Mouse (Mus musculus) bone marrow, adult 2 months (tissue): ENCODE measurements at regions not wholly inside any gene's neighbourhood (a gene's known extent, or its start where the extent isn't known, plus 50 kb on each side); places are given as distances from the start of the nearest gene placed in this dataset.

Experiments
- H3K27ac ChIP-seq: fragments of 200-500 bp; 2 replicates; pipeline ENCODE4 v1.5.1; 2012; ENCODE audit warnings: low read depth, mild to moderate bottlenecking, control low read depth, inconsistent platforms, low read length; ENCODE audit not compliant: control insufficient read depth, poor library complexity, insufficient read depth
- H3K4me1 ChIP-seq: fragments of 200-500 bp; 2 replicates; pipeline ENCODE4 v1.6.1; 2011; ENCODE audit warnings: low read length; ENCODE audit not compliant: control insufficient read depth, insufficient read depth
- H3K4me3 ChIP-seq: fragments of 200-500 bp; replicated peaks from 2 replicates; pipeline ENCODE3; 2011; ENCODE audit warnings: mild to moderate bottlenecking, low read depth, low read length, control low read depth; ENCODE audit not compliant: control insufficient read depth
- CTCF ChIP-seq: fragments of 200-500 bp; IDR thresholded peaks from 2 replicates; pipeline ENCODE4 v1.5.1; 2011; ENCODE audit warnings: low read length, control low read depth; ENCODE audit not compliant: control insufficient read depth, insufficient read depth
- POLR2A ChIP-seq: fragments of 200-500 bp; IDR thresholded peaks from 2 replicates; pipeline ENCODE4 v1.6.1; 2011; ENCODE audit warnings: low read depth, mild to moderate bottlenecking, control low read depth, low read length, borderline replicate concordance; ENCODE audit not compliant: control insufficient read depth
- WGBS: fragments of 180-500 bp; shearing (Covaris S2); methylation state at CpG from one replicate; pipeline ENCODE4 v1.1.7; 2018; 5-methylcytosine and 5-hydroxymethylcytosine counted together

- TF ChIP-seq POLR2A (no peak), CTCF (no peak)
- Histone ChIP-seq H3K4me3 (no peak overlapping the region), H3K27ac (no peak overlapping the region), H3K4me1 (no peaks in the 10 kb centered on the region)
- 50% methylated on average over 5 of the region's 5 CpGs for whole genome bisulfite sequencing
Observed at GRCm38 (mm10) chr2:79078836-79079394, 176.3 kb upstream of the Itga4 start.

DNA sequence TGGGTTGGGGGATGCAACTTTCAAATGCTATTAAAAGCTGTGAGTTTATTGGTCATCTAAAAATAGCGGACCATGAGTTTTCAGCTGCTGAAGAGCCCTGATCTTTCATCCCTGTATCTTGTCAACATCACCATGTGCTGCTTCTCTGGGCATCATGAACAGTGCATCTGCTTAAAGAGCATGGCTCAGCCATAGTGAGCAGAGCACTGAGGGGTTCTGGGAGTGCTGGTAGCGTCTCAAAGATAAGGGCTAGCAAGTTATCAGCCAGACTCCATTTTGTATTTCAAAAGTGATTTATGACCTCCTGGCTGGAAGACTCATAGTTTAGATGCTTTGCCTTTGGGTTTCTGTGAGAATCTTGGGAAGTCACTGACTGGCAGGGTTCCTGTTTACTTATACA is 173.5 kb upstream of the Itga4 start:
- Histone ChIP-seq H3K4me1 (no peaks in the 10 kb centered on the region; the same call in 1 of the 2 replicates), H3K4me3 (no peak overlapping the region), H3K27ac (no peak overlapping the region)
- TF ChIP-seq POLR2A (no peak), CTCF (no peak)
- WGBS = 85% methylated on average over 2 of the region's 2 CpGs

- 81% methylated on average over 4 of the region's 4 CpGs for WGBS
- TF ChIP-seq POLR2A (no peak), CTCF (no peak)
- H3K4me3 ChIP-seq = no peak overlapping the region
- H3K4me1 ChIP-seq = peaks cover 2% of the 10 kb centered on the region; the same call in 1 of the 2 replicates
- H3K27ac ChIP-seq = no peak overlapping the region
Observed at GRCm38 (mm10) chr2:79086280-79086679, 168.9 kb upstream of the Itga4 start.

DNA sequence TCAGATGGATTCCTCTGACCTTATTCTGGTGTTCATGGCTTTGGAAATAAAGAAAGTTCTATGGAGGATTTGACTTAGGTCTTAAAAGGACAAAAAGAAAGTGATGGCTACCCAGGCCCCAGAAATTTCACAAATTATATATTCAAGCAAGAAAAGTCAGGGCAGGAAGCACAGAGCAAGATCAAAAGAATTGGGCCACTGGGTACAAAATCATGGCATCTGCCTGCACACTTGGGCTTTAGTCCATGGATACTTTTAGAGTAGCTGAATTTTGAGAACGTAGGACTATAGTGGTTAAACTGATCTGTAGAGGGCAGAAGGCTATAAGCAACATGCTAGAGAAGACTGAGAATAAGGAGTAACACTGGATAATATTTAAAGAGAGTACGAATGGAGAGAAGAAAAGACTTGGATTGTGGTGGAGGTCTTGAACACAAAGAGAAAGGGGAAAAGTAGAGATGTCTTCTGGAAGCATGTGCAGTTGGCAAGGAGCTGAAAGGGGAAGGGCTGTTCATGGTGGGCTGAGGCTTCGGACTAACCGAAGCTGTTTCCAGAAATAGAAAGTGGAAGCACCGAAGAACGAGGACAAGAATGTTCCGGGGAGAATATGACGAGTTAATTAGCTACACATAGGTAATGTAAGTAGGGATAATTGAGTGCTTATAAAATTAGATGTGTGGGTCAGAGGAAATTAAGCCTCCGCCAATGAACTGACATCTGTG is 168.2 kb upstream of the Itga4 start:
- Histone ChIP-seq H3K4me3 (peak overlapping the region; percentile 45), H3K4me1 (peaks cover 2% of the 10 kb centered on the region; the same call in 1 of the 2 replicates), H3K27ac (no peak overlapping the region)
- TF ChIP-seq POLR2A (no peak), CTCF (no peak)
- WGBS = 4% methylated on average over 9 of the region's 9 CpGs

- no peak for TF ChIP-seq POLR2A
- TF ChIP-seq CTCF = no peak
- no peak overlapping the region for H3K27ac ChIP-seq
- H3K4me3 ChIP-seq = peak overlapping the region; percentile 45
- peaks cover 2% of the 10 kb centered on the region; the same call in 1 of the 2 replicates for H3K4me1 ChIP-seq
- 55% methylated on average over 9 of the region's 9 CpGs for WGBS
Observed at GRCm38 (mm10) chr2:79087600-79088205, 167.5 kb upstream of the Itga4 start.

- TF ChIP-seq CTCF (no peak), POLR2A (no peak)
- WGBS = 95% methylated on average over 2 of the region's 2 CpGs
- Histone ChIP-seq H3K4me3 (no peak overlapping the region), H3K4me1 (peaks cover 2% of the 10 kb centered on the region; the same call in 1 of the 2 replicates), H3K27ac (no peak overlapping the region)
Observed at GRCm38 (mm10) chr2:79090273-79090672, 165.0 kb upstream of the Itga4 start.

DNA sequence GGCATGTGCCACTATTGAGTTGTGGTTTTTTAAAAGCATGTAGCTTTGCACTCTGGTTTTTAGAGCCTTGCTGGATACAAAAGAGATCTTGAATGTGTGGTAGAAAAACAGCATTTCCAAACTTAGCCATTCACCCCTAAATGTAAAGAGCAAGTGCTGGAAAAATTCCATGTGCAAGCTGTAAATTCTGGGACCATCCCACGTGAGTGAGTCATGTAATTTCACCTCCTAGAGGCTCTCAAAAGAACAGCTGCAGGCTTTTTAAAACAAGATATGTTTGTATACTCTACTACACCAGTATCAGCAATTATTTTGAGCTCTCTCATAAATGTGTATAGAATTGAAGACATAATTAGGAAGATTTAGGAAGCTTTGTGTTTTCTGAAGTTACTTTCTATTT is 160.9 kb upstream of the Itga4 start:
- 54% methylated on average over 1 of the region's 1 CpGs for WGBS
- no peak overlapping the region for H3K27ac ChIP-seq
- no peaks in the 10 kb centered on the region for H3K4me1 ChIP-seq
- H3K4me3 ChIP-seq = no peak overlapping the region
- no peak for TF ChIP-seq CTCF
- no peak for TF ChIP-seq POLR2A

- 84% methylated on average over 3 of the region's 3 CpGs for WGBS
- TF ChIP-seq POLR2A (no peak), CTCF (no peak)
- Histone ChIP-seq H3K27ac (no peak overlapping the region), H3K4me1 (no peaks in the 10 kb centered on the region; the same call in 1 of the 2 replicates), H3K4me3 (no peak overlapping the region)
Observed at GRCm38 (mm10) chr2:79096532-79097251, 158.5 kb upstream of the Itga4 start.
